ENCODE assay signal across 8 mouse cellular contexts in genomic region chr2:119270643-119271331, GRCm38 (mm10). TPM values are rescaled to one million over a fixed set of nuclear protein-coding genes. Genes with fewer than 3 reads are reported as not detected.
DNase-seq lines count a peak whose midpoint lies in the region; ATAC-seq and TF ChIP-seq lines count a peak whose summit lies in the region.

Gene Rhov, minus strand, starts transcription at chr2:119271272.

- H3K4me1 ChIP-seq in CH12.LX (ENCODE audit: control insufficient read depth in 1 of 2, insufficient read depth in 2 of 2) = peaks cover 18 to 39% of the 10 kb centered on the region in 2 experiments
- 0 out of 2 replicates have a peak, but pooled peaks cover 3% of the 10 kb centered on the region for H3K4me1 ChIP-seq in embryonic facial prominence, embryonic 12.5 days
- peaks cover 3% of the 10 kb centered on the region; the same call in 1 of the 2 replicates for H3K4me1 ChIP-seq in lung, embryonic 16.5 days (replicated peaks; ENCODE audit: control insufficient read depth, insufficient read depth, low read length)
- H3K4me1 ChIP-seq in olfactory bulb, adult 2 months (ENCODE audit: control insufficient read depth, insufficient read depth, low read length) = peaks cover 13% of the 10 kb centered on the region

- ATAC-seq in embryonic facial prominence, embryonic 12.5 days (ENCODE audit: insufficient number of reproducible peaks, insufficient read depth, low FRiP score, low TSS enrichment) = peak; percentile 75
- ATAC-seq in hematopoietic stem cell, adult 5-6 weeks (replicated peaks in 1 of 2; ENCODE audit: insufficient read depth in 1 of 2, low FRiP score in 2 of 2, low TSS enrichment in 1 of 2, low read depth in 1 of 2, poor library complexity in 2 of 2, severe bottlenecking in 2 of 2) = peak; percentile 90 to 92
- ATAC-seq in lung, embryonic 16.5 days (ENCODE audit: low read depth) = peak; percentile 89

- TF ChIP-seq POLR2A in CH12.LX (IDR thresholded peaks at IDR 0.05; ENCODE audit: low read depth, low read length) = 0 out of 2 replicates have a peak, but pooled peaks have one; percentile 22
- no peak for TF ChIP-seq POLR2A in olfactory bulb, adult 2 months (IDR thresholded peaks at IDR 0.05; ENCODE audit: insufficient read depth, low read depth, low read length)

- H3K27me3 ChIP-seq in CH12.LX (replicated peaks) = peaks cover 30% of the 10 kb centered on the region
- peaks cover 25% of the 10 kb centered on the region for H3K27me3 ChIP-seq in embryonic facial prominence, embryonic 12.5 days
- H3K27me3 ChIP-seq in lung, embryonic 16.5 days (ENCODE audit: control insufficient read depth, insufficient read depth, low read depth, low read length) = peaks cover 6% of the 10 kb centered on the region

- TF ChIP-seq EP300 in CH12.LX (IDR thresholded peaks at IDR 0.05; ENCODE audit: low read length) = no peak

- TF ChIP-seq RAD21 in CH12.LX (IDR thresholded peaks at IDR 0.05; ENCODE audit: low read depth, low read length) = no peak

- peak within 1 kb of the TSS; percentile 41 for H3K4me2 ChIP-seq in CH12.LX (ENCODE audit: insufficient read depth, low read depth, poor library complexity, severe bottlenecking)
- peak within 1 kb of the TSS; percentile 96 for H3K4me2 ChIP-seq in embryonic facial prominence, embryonic 12.5 days (replicated peaks)
- H3K4me2 ChIP-seq in lung, embryonic 16.5 days (ENCODE audit: low read depth, low read length) = peak within 1 kb of the TSS; percentile 100

- peak within 1 kb of the TSS; percentile 11; the same call in 1 of the 2 replicates for H3K9ac ChIP-seq in CH12.LX (ENCODE audit: insufficient read depth, low read depth)
- H3K9ac ChIP-seq in embryonic facial prominence, embryonic 12.5 days = peak within 1 kb of the TSS; percentile 46
- H3K9ac ChIP-seq in lung, embryonic 16.5 days (ENCODE audit: low read length) = peak within 1 kb of the TSS; percentile 68

- WGBS in embryonic facial prominence, embryonic 12.5 days = 1% methylated on average over 49 of the region's 49 CpGs
- under 1% methylated on average over 49 of the region's 49 CpGs for whole genome bisulfite sequencing in lung, embryonic 16.5 days
- under 1% methylated on average over 49 of the region's 49 CpGs for WGBS in olfactory bulb, adult 2 months

- peak within 1 kb of the TSS in 2 of 3 experiments; percentile 31 to 61 for H3K4me3 ChIP-seq in CH12.LX (replicated peaks in 1 of 3; ENCODE audit: low read depth in 2 of 3, low read length in 2 of 3, poor library complexity in 1 of 3)
- H3K4me3 ChIP-seq in embryonic facial prominence, embryonic 12.5 days = peak within 1 kb of the TSS; percentile 57
- peak within 1 kb of the TSS; percentile 64 for H3K4me3 ChIP-seq in lung, embryonic 16.5 days (ENCODE audit: low read length)
- peak within 1 kb of the TSS; percentile 58 for H3K4me3 ChIP-seq in olfactory bulb, adult 2 months (ENCODE audit: insufficient read depth, low read depth, low read length)

- in situ Hi-C loops in CH12.LX (cut with MboI; ENCODE audit: low pct_ligation_motif_present, low pct_unique_long_range_greater_than_20kb, low sequenced_read_pairs) = no loop called here

- no peaks in the 10 kb centered on the region for H3K79me2 ChIP-seq in CH12.LX (replicated peaks; ENCODE audit: control insufficient read depth, extremely low read depth, insufficient read depth, poor library complexity, severe bottlenecking)

- H3K27ac ChIP-seq in CH12.LX (ENCODE audit: insufficient read depth, low read depth) = no peak within 1 kb of the TSS
- H3K27ac ChIP-seq in embryonic facial prominence, embryonic 12.5 days = 0 out of 2 replicates have a peak within 1 kb of the TSS, but pooled peaks have one; percentile 11
- H3K27ac ChIP-seq in lung, embryonic 16.5 days (ENCODE audit: low read length) = no peak within 1 kb of the TSS
- no peak within 1 kb of the TSS for H3K27ac ChIP-seq in olfactory bulb, adult 2 months (ENCODE audit: insufficient read depth, low read depth, low read length)

- TF ChIP-seq CTCF in CH12.LX (conservative IDR thresholded peaks at IDR 0.05 in 1 of 2, IDR thresholded peaks at IDR 0.05 in 1 of 2; ENCODE audit: low read depth in 2 of 2, low read length in 2 of 2) = no peak
- TF ChIP-seq CTCF in olfactory bulb, adult 2 months (IDR thresholded peaks at IDR 0.05; ENCODE audit: insufficient read depth, low read depth, low read length) = peak; percentile 39; the same call in 1 of the 2 replicates

- H3K9me3 ChIP-seq in CH12.LX (replicated peaks; ENCODE audit: low read length) = no peaks in the 10 kb centered on the region
- H3K9me3 ChIP-seq in embryonic facial prominence, embryonic 12.5 days = no peaks in the 10 kb centered on the region
- H3K9me3 ChIP-seq in lung, embryonic 16.5 days (ENCODE audit: control insufficient read depth, low read length) = no peaks in the 10 kb centered on the region

- peak; percentile 29 for DNase-seq in CH12.LX (ENCODE audit: extremely low read depth)
- DNase-seq in adrenal gland, postnatal 36 days = peak; percentile 60 to 77
- peak; percentile 57 to 68 for DNase-seq in layer of hippocampus, postnatal 10 days (ENCODE audit: low spot score in 2 of 2)
- DNase-seq in thymus, postnatal 4 days = peak; percentile 84

- H3K36me3 ChIP-seq in CH12.LX (replicated peaks in 1 of 2; ENCODE audit: control insufficient read depth in 1 of 2, insufficient read depth in 1 of 2, low read length in 1 of 2) = no peaks in the 10 kb centered on the region
- H3K36me3 ChIP-seq in embryonic facial prominence, embryonic 12.5 days = no peaks in the 10 kb centered on the region
- no peaks in the 10 kb centered on the region for H3K36me3 ChIP-seq in lung, embryonic 16.5 days (ENCODE audit: control insufficient read depth, insufficient read depth, low read length)

- dilution Hi-C loops in CH12.LX (cut with MboI; ENCODE audit: extremely low pct_ligation_motif_present, extremely low pct_unique_long_range_greater_than_20kb, low sequenced_read_pairs) = no loop called here

TF ChIP-seq in CH12.LX, 34 proteins besides CTCF, POLR2A, EP300 and RAD21:
- no peak for TF ChIP-seq GABPA (IDR thresholded peaks at IDR 0.05; ENCODE audit: insufficient replicate concordance, low read depth, low read length)
- no peak for TF ChIP-seq ZMIZ1 (IDR thresholded peaks at IDR 0.05; ENCODE audit: low read depth, low read length)
- no peak for TF ChIP-seq SMC3 (IDR thresholded peaks at IDR 0.05; ENCODE audit: low read depth, low read length)
- TF ChIP-seq MXI1 (IDR thresholded peaks at IDR 0.05; ENCODE audit: low read depth, low read length) = no peak; the same call in 1 of the 2 replicates
- TF ChIP-seq TCF12 (IDR thresholded peaks at IDR 0.05; ENCODE audit: low read depth, low read length) = no peak
- TF ChIP-seq JUN (IDR thresholded peaks at IDR 0.05; ENCODE audit: insufficient read depth, low read depth, low read length) = no peak
- TF ChIP-seq MAX (IDR thresholded peaks at IDR 0.05; ENCODE audit: low read length) = no peak
- TF ChIP-seq RCOR1 (conservative IDR thresholded peaks at IDR 0.05; ENCODE audit: low read depth, low read length) = no peak
- no peak for TF ChIP-seq ELF1 (IDR thresholded peaks at IDR 0.05; ENCODE audit: low read depth, low read length)
- TF ChIP-seq JUND (conservative IDR thresholded peaks at IDR 0.05; ENCODE audit: low read depth, low read length) = no peak
- TF ChIP-seq UBTF (IDR thresholded peaks at IDR 0.05; ENCODE audit: low read depth, low read length) = 0 out of 2 replicates have a peak, but pooled peaks have one; percentile 39
- TF ChIP-seq CHD2 (IDR thresholded peaks at IDR 0.05; ENCODE audit: low read length) = no peak
- no peak for TF ChIP-seq ZC3H11A (IDR thresholded peaks at IDR 0.05; ENCODE audit: low read depth, low read length)
- no peak for TF ChIP-seq ZNF384 (IDR thresholded peaks at IDR 0.05; ENCODE audit: low read depth, low read length)
- no peak for TF ChIP-seq ETS1 (conservative IDR thresholded peaks at IDR 0.05; ENCODE audit: low read depth, low read length)
- peak; percentile 57; the same call in 1 of the 2 replicates for TF ChIP-seq TBP (conservative IDR thresholded peaks at IDR 0.05; ENCODE audit: low read depth, low read length)

RNA-seq across cellular contexts. Expression of gene Rhov, which starts in this region (rescaled TPM):
- total RNA-seq in CH12.LX (2012; rRNA removed) (0.08 and 0.17 TPM in 2 replicates), CH12.LX (2014; rRNA removed) (not detected in 2 replicates)
- not detected in 2 replicates for polyA plus RNA-seq in CH12.LX (2012; ENCODE audit: insufficient read length, low read depth)
- under 1 TPM; 0.36 to 0.60 TPM for total RNA-seq in adrenal gland, postnatal 36 days (2021)
- 5.7 and 6.9 TPM in 2 replicates for polyA plus RNA-seq in embryonic facial prominence, embryonic 12.5 days (2016; fragmentation: Nextera tagmentation; extraction: Ambion mirVana)
- 0.31 TPM in 1 of 2 replicates, not detected in the other for total RNA-seq in hematopoietic stem cell, adult 5-6 weeks (2017)
- 10 to 100 TPM; 12.4 to 15.6 TPM for total RNA-seq in layer of hippocampus, postnatal 10 days (2021)
- 1.3 and 2.2 TPM in 2 replicates for polyA plus RNA-seq in lung, embryonic 16.5 days (2015; fragmentation: Nextera tagmentation; extraction: Ambion mirVana)
- not detected in 2 replicates for polyA plus RNA-seq in olfactory bulb, adult 2 months (2012; ENCODE audit: insufficient read depth, insufficient read length, low replicate concordance, missing spikeins)

Comparison
In these comparisons a context has a peak if more than half of its experiments do, and no peak if none do; other contexts are left out.
1. RNA of gene Rhov (total RNA-seq): 12.4 to 15.6 TPM in layer of hippocampus, postnatal 10 days; 0.36 to 0.60 TPM in adrenal gland, postnatal 36 days, 0.08 to 0.17 TPM in CH12.LX and 0.31 TPM in hematopoietic stem cell, adult 5-6 weeks; every median in the first group is over 4 times any median in the second.
2. Peak in DNase-seq, H3K4me3 ChIP-seq, H3K9ac ChIP-seq and H3K4me2 ChIP-seq in CH12.LX; RNA of the gene not detected or under 1 TPM.
3. Peak in DNase-seq in adrenal gland, postnatal 36 days; RNA of the gene not detected or under 1 TPM.
4. Peak in ATAC-seq in hematopoietic stem cell, adult 5-6 weeks; RNA of the gene not detected or under 1 TPM.
5. DNase-seq: peak in every context shown above with its lines; median percentile 84 in thymus, postnatal 4 days; 68 in adrenal gland, postnatal 36 days; 62 in layer of hippocampus, postnatal 10 days; 29 in CH12.LX.
6. H3K4me2 ChIP-seq: peak in every context shown above with its lines; median percentile 100 in lung, embryonic 16.5 days; 96 in embryonic facial prominence, embryonic 12.5 days; 41 in CH12.LX.
7. H3K9ac ChIP-seq: peak in every context shown above with its lines; median percentile 68 in lung, embryonic 16.5 days; 46 in embryonic facial prominence, embryonic 12.5 days; 11 in CH12.LX.
8. Peak in every context shown above with its lines, with median percentiles within 50 percentile points of each other: H3K4me3 ChIP-seq and ATAC-seq.